Mouse (Mus musculus) liver, postnatal 0 days (tissue): ENCODE results near the gene Ociad1. TPM values are rescaled to one million over a fixed set of nuclear protein-coding genes. Genes with fewer than 3 reads are reported as not detected.

Experiments
- ATAC-seq: fragments of 200-750 bp; cut with Nextera tagmentation; 2 replicates; pipeline ENCODE4 v1.8.0; 2017; ENCODE audit warnings: mild to moderate bottlenecking, moderate library complexity
- DNase-seq: peaks from one replicate; pipeline ENCODE4 v3.0.0-alpha.2; 2016
- H3K27ac ChIP-seq: fragments of 300-500 bp; sonication (generic); 2 replicates; pipeline ENCODE4 v1.5.1; 2014; ENCODE audit warnings: antibody characterized with exemption, moderate library complexity, mild to moderate bottlenecking, low read depth
- H3K27me3 ChIP-seq: fragments of 300-500 bp; sonication (generic); 2 replicates; pipeline ENCODE4 v1.6.1; 2014; ENCODE audit warnings: low read length, control low read depth, mixed read lengths; ENCODE audit not compliant: insufficient read depth
- H3K36me3 ChIP-seq: fragments of 300-500 bp; sonication (generic); replicated peaks from 2 replicates; pipeline ENCODE4 v1.6.1; 2014; ENCODE audit warnings: mild to moderate bottlenecking, control low read depth, low read length, moderate library complexity, mixed read lengths; ENCODE audit not compliant: insufficient read depth
- H3K4me1 ChIP-seq: fragments of 300-500 bp; sonication (generic); 2 replicates; pipeline ENCODE4 v1.6.1; 2014; ENCODE audit warnings: antibody characterized with exemption, mild to moderate bottlenecking, control low read depth; ENCODE audit not compliant: insufficient read depth
- H3K4me2 ChIP-seq: fragments of 300-500 bp; sonication (generic); 2 replicates; pipeline ENCODE4 v1.6.1; 2014; ENCODE audit warnings: low read depth, mild to moderate bottlenecking, low read length, moderate library complexity, mixed read lengths
- H3K4me3 ChIP-seq: fragments of 300-500 bp; sonication (generic); 2 replicates; pipeline ENCODE4 v1.5.1; 2014; ENCODE audit warnings: low read depth, low read length
- H3K9ac ChIP-seq: fragments of 300-500 bp; sonication (generic); replicated peaks from 2 replicates; pipeline ENCODE4 v1.6.1; 2014; ENCODE audit warnings: mild to moderate bottlenecking, moderate library complexity
- H3K9me3 ChIP-seq: fragments of 300-500 bp; sonication (generic); 2 replicates; pipeline ENCODE4 v1.6.1; 2016; ENCODE audit warnings: mild to moderate bottlenecking, control low read depth, low read length, mixed read lengths
- CTCF ChIP-seq: sonication (generic); IDR thresholded peaks from 2 replicates; pipeline ENCODE4 v1.5.1; 2016; ENCODE audit warnings: antibody characterized with exemption, low read depth
- EP300 ChIP-seq: IDR thresholded peaks from 2 replicates; pipeline ENCODE4 v1.6.1; 2016; ENCODE audit warnings: antibody characterized with exemption, low read depth, mild to moderate bottlenecking
- WGBS: fragments of 180-500 bp; shearing (Covaris S2); extraction: QIAGEN DNeasy Blood & Tissue Kit; methylation state at CpG from one replicate; pipeline ENCODE4 v1.1.7; 2014; ENCODE audit not compliant: insufficient replicate concordance; 5-methylcytosine and 5-hydroxymethylcytosine counted together
- polyA plus RNA-seq: library from polyadenylated mRNA; unstranded; fragments of >200 nt; fragmentation: Nextera tagmentation; extraction: Ambion mirVana; gene quantifications from 2 replicates; pipeline ENCODE4 v1.2.1, GENCODE M21; 2015

Gene Ociad1
- polyA plus RNA-seq, 1 experiment from 2014 or later: 98.7 TPM

- DNase-seq (no peak), ATAC-seq (no peak)
- Histone ChIP-seq H3K9ac (no peak overlapping the region), H3K27me3 (0 out of 2 replicates have a peak, but pooled peaks cover 5% of the 10 kb centered on the region), H3K4me3 (no peak overlapping the region), H3K4me2 (peak overlapping the region; percentile 51), H3K27ac (no peak overlapping the region), H3K4me1 (peaks cover 20% of the 10 kb centered on the region), H3K36me3 (no peaks in the 10 kb centered on the region), H3K9me3 (no peaks in the 10 kb centered on the region)
- TF ChIP-seq CTCF (no peak), EP300 (no peak)
- WGBS: 26% methylated on average over 12 of the region's 12 CpGs
Observed at GRCm38 (mm10) chr5:73360240-73360639, 67.7 kb downstream of the Ociad1 start.

GRCm38 (mm10) chr5:73362338-73362737, 69.8 kb downstream of the Ociad1 start:
- no peak for TF ChIP-seq EP300
- no peak for TF ChIP-seq CTCF
- H3K9ac ChIP-seq: no peak overlapping the region
- H3K4me1 ChIP-seq: peaks cover 20% of the 10 kb centered on the region
- WGBS: 83% methylated on average over 7 of the region's 7 CpGs
- H3K4me3 ChIP-seq: no peak overlapping the region
- DNase-seq (no peak), ATAC-seq (no peak)
- 0 out of 2 replicates have a peak, but pooled peaks cover 5% of the 10 kb centered on the region for H3K27me3 ChIP-seq
- no peaks in the 10 kb centered on the region for H3K36me3 ChIP-seq
- H3K27ac ChIP-seq: no peak overlapping the region
- no peak overlapping the region for H3K4me2 ChIP-seq
- no peaks in the 10 kb centered on the region for H3K9me3 ChIP-seq

- Histone ChIP-seq H3K27ac (no peak overlapping the region), H3K36me3 (no peaks in the 10 kb centered on the region), H3K9me3 (no peaks in the 10 kb centered on the region), H3K27me3 (0 out of 2 replicates have a peak, but pooled peaks cover 5% of the 10 kb centered on the region), H3K4me2 (no peak overlapping the region), H3K4me3 (no peak overlapping the region), H3K9ac (no peak overlapping the region), H3K4me1 (peaks cover 20% of the 10 kb centered on the region)
- no peak for DNase-seq
- WGBS: 88% methylated on average over 5 of the region's 5 CpGs
- TF ChIP-seq CTCF (no peak), EP300 (no peak)
- ATAC-seq: no peak
Observed at GRCm38 (mm10) chr5:73362791-73363190, 70.2 kb downstream of the Ociad1 start.

Other genes starting within 250 kb of the Ociad1 start
- 22.8 and 25.8 TPM in 2 replicates for gene Fryl, start 36.2 kb upstream of the Ociad1 start, polyA plus RNA-seq
- gene Ociad2, start 48.2 kb downstream of the Ociad1 start, polyA plus RNA-seq: 1.2 and 2.0 TPM in 2 replicates
- not detected in 2 replicates for gene Cwh43, start 113.3 kb downstream of the Ociad1 start, polyA plus RNA-seq
- gene Dcun1d4, start 188.2 kb downstream of the Ociad1 start, polyA plus RNA-seq: 4.1 and 5.7 TPM in 2 replicates